Mouse (Mus musculus): ENCODE data around the gene Tns4.

DNA sequence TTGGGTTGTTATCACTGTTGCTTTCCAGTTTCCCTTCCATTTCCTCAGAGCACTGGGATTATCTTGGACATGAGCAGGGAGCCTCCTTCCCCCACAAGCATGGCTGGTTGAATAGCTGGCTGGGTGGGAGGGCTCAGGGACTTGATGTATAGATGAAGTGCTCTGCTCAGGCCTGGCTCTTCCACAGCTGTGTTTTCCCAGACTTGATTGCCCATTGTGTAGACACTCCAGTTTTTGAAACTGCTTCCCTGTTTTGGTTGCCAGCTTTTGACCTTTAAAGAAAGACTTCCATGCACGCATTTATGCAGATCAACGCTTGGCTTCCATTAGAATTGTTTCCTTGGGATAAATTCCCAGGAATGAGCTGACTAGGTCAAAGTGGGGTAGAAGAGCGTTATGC, 33.6 kb upstream of the Tns4 start:
- TF ChIP-seq CTCF (IDR thresholded peaks at IDR 0.05; ENCODE audit: insufficient read depth, low read depth, low read length), result no peak
- TF ChIP-seq POLR2A (IDR thresholded peaks at IDR 0.05; ENCODE audit: insufficient read depth, low read depth, low read length), result no peak
